ENCODE assay signal across 22 mouse cellular contexts in the genomic region with DNA sequence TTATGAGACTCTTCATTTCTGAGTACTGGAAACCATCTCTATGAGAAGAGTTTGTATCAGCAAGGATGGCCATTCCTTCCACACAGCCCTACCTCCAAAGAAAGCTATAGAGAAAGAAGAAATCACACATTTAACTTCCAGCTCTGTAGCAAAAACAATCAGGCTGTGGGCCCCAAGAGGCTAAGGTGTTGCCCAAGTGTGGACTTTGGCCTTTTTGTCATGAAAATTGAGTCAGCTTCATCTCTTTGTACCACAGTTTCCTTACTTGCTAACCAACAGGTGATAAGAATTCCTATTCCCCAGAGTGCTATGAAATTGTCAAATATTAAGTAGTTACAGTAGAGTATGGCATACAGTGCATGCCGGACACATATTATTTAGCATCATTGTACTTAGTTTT.
"Had no signal": no experiment of that assay in that cellular context is flagged by ENCODE, and none has a peak within 500 bp of the region (broad histone marks: within the 10 kb centered on the region; RNA-seq: fewer than 3 reads in every experiment).

No protein-coding gene starts in this region.

- H3K27ac ChIP-seq: heart, embryonic 10.5 days; hindbrain, embryonic 10.5 days; hindbrain, embryonic 13.5 days; hindbrain, embryonic 15.5 days; hindbrain, postnatal 0 days; layer of hippocampus, adult 2 months; left cerebral cortex, adult 2 months; limb, embryonic 10.5 days; limb, embryonic 12.5 days; liver, embryonic 13.5 days had no signal

- H3K9ac ChIP-seq: heart, embryonic 12.5 days; hindbrain, embryonic 13.5 days; hindbrain, embryonic 15.5 days; limb, embryonic 12.5 days; liver, embryonic 13.5 days had no signal

- ATAC-seq: hindbrain, postnatal 0 days had no signal

- H3K36me3 ChIP-seq: heart, embryonic 10.5 days; heart, embryonic 12.5 days; hindbrain, embryonic 10.5 days; hindbrain, embryonic 13.5 days; hindbrain, embryonic 15.5 days; limb, embryonic 10.5 days; limb, embryonic 12.5 days; liver, embryonic 13.5 days had no signal

- H3K4me3 ChIP-seq: heart, embryonic 10.5 days; heart, embryonic 12.5 days; hindbrain, embryonic 10.5 days; hindbrain, embryonic 13.5 days; hindbrain, embryonic 15.5 days; layer of hippocampus, adult 2 months; left cerebral cortex, adult 2 months; limb, embryonic 10.5 days; limb, embryonic 12.5 days; liver, embryonic 13.5 days had no signal

- H3K27me3 ChIP-seq: heart, embryonic 12.5 days; hindbrain, embryonic 13.5 days; hindbrain, embryonic 15.5 days; limb, embryonic 12.5 days; liver, embryonic 13.5 days had no signal

- H3K4me2 ChIP-seq: heart, embryonic 12.5 days; hindbrain, embryonic 13.5 days; hindbrain, embryonic 15.5 days; limb, embryonic 12.5 days; liver, embryonic 13.5 days had no signal

- H3K9me3 ChIP-seq: heart, embryonic 10.5 days; heart, embryonic 12.5 days; hindbrain, embryonic 10.5 days; hindbrain, embryonic 13.5 days; hindbrain, embryonic 15.5 days; limb, embryonic 10.5 days; limb, embryonic 12.5 days; liver, embryonic 13.5 days had no signal

- H3K4me1 ChIP-seq: hindbrain, embryonic 13.5 days; hindbrain, embryonic 15.5 days; limb, embryonic 10.5 days; limb, embryonic 12.5 days; liver, embryonic 13.5 days had no signal

- DNase-seq: gastrocnemius, postnatal 14 days; gastrocnemius, postnatal 36 days; heart, adult 18-20 months; heart, postnatal 10 days; heart, postnatal 4 days; kidney, adult 18-20 months; kidney, adult 8-10 months; kidney, postnatal 10 days; kidney, postnatal 25 days; kidney, postnatal 4 days; liver; liver, embryonic 13.5 days had no signal
